Mouse (Mus musculus) stomach, postnatal 0 days (tissue): Measurements from ENCODE around the gene Mmp14.

Experiments
- CTCF ChIP-seq: IDR thresholded peaks from 2 replicates; pipeline ENCODE4 v1.5.1; 2016; ENCODE audit warnings: antibody characterized with exemption, low read depth, mild to moderate bottlenecking, moderate library complexity
- EP300 ChIP-seq: optimal IDR thresholded peaks from 2 replicates; pipeline ENCODE3; 2016; ENCODE audit warnings: antibody characterized with exemption

DNA sequence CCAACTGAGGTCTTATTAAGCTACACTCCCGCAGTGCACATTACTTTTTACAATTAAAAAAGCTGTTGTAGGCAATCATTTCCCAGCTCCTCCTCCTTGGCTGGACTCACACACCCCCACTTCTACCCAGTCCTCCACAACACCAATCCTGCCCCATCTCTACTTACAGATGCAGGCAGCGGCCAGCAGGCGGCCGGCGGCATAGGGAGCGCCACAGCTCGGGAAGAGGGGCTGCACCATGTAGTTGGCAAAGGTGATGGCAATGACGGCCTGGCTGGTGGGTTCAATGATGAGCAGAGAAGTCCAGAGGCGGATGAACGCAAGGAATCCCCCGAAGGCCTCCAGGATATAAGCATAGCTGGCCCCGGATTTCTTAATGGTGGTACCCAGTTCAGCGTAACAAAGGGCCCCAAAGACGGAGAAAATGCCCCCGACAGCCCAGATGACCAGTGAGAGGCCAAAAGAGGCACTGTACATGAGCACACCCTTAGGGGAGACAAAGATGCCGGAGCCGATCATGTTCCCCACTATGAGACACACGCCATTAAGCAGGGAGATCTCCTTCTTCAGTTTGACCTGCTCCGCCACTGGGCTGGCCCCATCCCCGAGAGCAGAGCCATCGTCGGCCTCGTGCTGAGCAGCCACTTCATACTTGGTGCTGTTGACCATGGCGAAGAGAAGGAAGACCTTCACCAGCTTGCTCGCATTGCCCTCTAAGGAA is 22.9 kb upstream of the Mmp14 start:
- peak; percentile 44 for TF ChIP-seq CTCF
- no peak for TF ChIP-seq EP300
